Mouse (Mus musculus) testis, adult 2 months (tissue): Measurements from ENCODE around the gene Mybph. TPM values are rescaled to one million over a fixed set of nuclear protein-coding genes. Genes with fewer than 3 reads are reported as not detected.
A peak's percentile ranks its signal among the peaks of the same experiment; 100 is the strongest.

Experiments
- H3K27ac ChIP-seq: fragments of 200-500 bp; 2 replicates; pipeline ENCODE4 v1.5.1; 2012; ENCODE audit warnings: low read depth, low read length; ENCODE audit not compliant: control insufficient read depth, insufficient read depth
- H3K27me3 ChIP-seq: fragments of 200-500 bp; 2 replicates; pipeline ENCODE4 v1.6.1; 2012; ENCODE audit warnings: mild to moderate bottlenecking, low read length, moderate library complexity; ENCODE audit not compliant: control insufficient read depth, insufficient read depth
- H3K36me3 ChIP-seq: fragments of 200-500 bp; 2 replicates; pipeline ENCODE4 v1.6.1; 2012; ENCODE audit warnings: mild to moderate bottlenecking, low read length; ENCODE audit not compliant: control insufficient read depth, insufficient read depth
- H3K4me1 ChIP-seq: fragments of 200-500 bp; 2 replicates; pipeline ENCODE4 v1.6.1; 2012; ENCODE audit warnings: low read length; ENCODE audit not compliant: control insufficient read depth, insufficient read depth
- H3K4me3 ChIP-seq: fragments of 200-500 bp; 2 replicates; pipeline ENCODE4 v1.5.1; 2012; ENCODE audit warnings: low read depth, mild to moderate bottlenecking, low read length, moderate library complexity, mixed read lengths; ENCODE audit not compliant: control insufficient read depth
- CTCF ChIP-seq: fragments of 200-500 bp; IDR thresholded peaks from 2 replicates; pipeline ENCODE4 v1.5.1; 2012; ENCODE audit warnings: low read depth, mild to moderate bottlenecking, inconsistent platforms, low read length, moderate library complexity; ENCODE audit not compliant: control insufficient read depth, insufficient read depth, insufficient replicate concordance
- POLR2A ChIP-seq: fragments of 200-500 bp; IDR thresholded peaks from 2 replicates; pipeline ENCODE4 v1.6.1; 2012; ENCODE audit warnings: low read depth, mild to moderate bottlenecking, inconsistent platforms, low read length, moderate library complexity; ENCODE audit not compliant: control insufficient read depth
- polyA plus RNA-seq: library from polyadenylated mRNA; depleted of rRNA; stranded (reverse); fragments of >200 nt; gene quantifications from 2 replicates; pipeline ENCODE4 v1.2.3, GENCODE M21; 2012

The Mybph gene
- polyA plus RNA-seq, 1 experiment, result 0.20 TPM

DNA sequence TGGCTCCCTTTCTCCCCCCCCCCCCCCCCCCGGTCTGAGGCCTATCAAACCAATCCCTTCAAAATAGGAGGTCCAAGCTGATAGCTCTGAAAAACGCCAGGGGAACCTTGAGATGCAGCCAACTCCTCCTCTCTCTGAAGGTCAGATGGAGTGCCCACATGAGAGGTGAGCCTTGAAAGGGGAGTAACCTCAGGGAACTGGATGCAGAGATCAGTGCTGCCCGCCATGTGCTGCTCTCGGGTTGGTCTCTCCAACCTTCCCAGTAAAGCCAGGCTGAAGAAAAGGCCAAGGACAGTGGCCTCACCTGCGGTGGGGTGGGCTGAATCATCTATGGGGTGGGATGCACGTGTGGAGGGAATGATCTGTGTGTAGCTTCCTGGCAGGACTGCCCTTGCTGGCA lies 19.1 kb downstream of the Mybph start:
- no peak for TF ChIP-seq CTCF
- TF ChIP-seq POLR2A, result no peak
- Histone ChIP-seq H3K36me3 (no peaks in the 10 kb centered on the region), H3K4me3 (no peak overlapping the region), H3K27me3 (no peaks in the 10 kb centered on the region), H3K4me1 (peaks cover 13% of the 10 kb centered on the region), H3K27ac (no peak overlapping the region)

DNA sequence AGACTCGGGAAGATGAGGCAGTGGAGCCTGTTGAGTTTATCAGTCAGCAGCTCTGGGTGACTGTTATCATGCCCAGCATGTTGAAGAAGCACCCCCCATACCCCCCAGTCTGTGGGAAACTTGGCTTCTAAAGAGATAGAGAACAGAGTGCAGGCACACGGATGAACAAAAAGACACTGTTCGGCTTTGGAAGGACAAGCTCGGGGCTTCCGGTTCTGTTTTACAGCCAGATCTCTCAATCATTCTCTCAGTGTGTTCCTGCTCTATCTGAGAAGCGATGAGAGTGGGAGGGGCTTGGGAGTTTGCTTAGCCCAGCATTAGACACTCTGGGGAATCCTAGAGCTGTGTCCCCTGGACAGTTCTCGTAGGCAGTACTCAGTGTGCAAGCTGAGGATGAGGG lies 20.2 kb downstream of the Mybph start:
- Histone ChIP-seq H3K27me3 (no peaks in the 10 kb centered on the region), H3K27ac (peak overlapping the region; percentile 45), H3K36me3 (no peaks in the 10 kb centered on the region), H3K4me3 (no peak overlapping the region), H3K4me1 (peaks cover 13% of the 10 kb centered on the region)
- no peak for TF ChIP-seq CTCF
- TF ChIP-seq POLR2A, result no peak; the same call in 1 of the 2 replicates

DNA sequence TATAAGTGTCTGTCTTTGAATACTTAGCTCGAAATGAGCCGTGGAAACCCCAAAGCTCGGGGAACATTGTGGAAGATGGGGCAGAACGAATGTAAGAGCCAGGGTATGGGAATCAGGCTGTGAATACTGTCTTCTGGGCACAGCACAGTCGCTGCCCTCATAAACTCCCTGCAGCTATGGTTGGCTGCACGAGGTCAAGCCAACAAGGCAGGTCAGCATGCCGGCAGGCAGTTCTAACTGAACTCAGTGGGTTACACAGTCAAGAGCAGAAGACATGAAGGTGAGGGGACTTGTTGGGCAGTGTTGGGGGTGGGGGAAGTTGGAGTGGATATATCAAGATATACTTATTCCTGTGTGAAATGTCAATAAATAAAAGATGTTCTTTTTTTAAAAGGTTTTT lies 21.8 kb downstream of the Mybph start:
- no peak overlapping the region for H3K4me3 ChIP-seq
- peaks cover 13% of the 10 kb centered on the region for H3K4me1 ChIP-seq
- no peaks in the 10 kb centered on the region for H3K36me3 ChIP-seq
- TF ChIP-seq CTCF (no peak), POLR2A (no peak)
- no peaks in the 10 kb centered on the region for H3K27me3 ChIP-seq
- peak overlapping the region; percentile 3; the same call in 1 of the 2 replicates for H3K27ac ChIP-seq

DNA sequence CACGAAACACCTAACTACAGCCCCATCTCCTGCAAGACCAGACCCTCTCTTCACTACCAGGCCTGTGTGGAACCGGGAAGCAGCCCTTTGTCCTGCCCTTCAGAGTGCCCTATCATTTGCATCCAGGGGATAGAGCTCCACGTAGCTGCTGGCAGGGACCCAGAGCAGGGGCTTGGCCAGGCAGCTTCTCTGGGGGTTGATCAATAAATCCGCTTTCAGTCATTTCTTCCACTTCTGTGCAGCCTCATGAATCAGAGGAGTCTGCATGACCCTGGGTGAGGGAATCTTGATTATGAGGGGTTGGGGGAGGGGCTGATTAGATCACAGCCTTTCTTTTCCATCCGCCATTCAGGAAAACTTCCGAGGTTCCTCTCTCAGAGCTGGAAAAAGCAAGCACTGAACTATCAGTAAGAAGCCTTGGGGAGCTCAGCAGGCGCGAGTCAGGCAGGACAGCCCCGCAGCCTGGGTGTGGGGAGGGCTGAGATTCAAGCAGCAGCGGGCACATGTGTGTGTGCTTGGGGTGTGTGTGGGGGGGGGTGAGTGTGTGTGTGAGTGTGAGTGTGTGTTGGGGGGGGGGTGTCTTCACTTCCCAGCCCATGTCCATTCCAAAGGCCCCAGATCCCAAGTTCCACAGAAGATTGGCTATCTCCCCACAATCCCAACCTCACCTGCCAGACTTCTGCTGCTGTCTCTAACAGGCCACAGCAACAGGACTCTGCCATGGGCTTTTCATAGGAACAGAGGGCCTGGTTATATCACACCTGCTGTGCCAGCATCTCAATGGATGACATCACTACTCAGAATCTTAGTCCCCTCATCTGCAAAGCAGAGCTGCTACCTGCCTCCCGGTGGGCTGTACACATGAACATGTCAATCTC lies 22.7 kb downstream of the Mybph start:
- Histone ChIP-seq H3K27me3 (no peaks in the 10 kb centered on the region), H3K36me3 (no peaks in the 10 kb centered on the region), H3K27ac (peak overlapping the region; percentile 58), H3K4me1 (peaks cover 13% of the 10 kb centered on the region), H3K4me3 (no peak overlapping the region)
- TF ChIP-seq POLR2A (no peak), CTCF (no peak)

DNA sequence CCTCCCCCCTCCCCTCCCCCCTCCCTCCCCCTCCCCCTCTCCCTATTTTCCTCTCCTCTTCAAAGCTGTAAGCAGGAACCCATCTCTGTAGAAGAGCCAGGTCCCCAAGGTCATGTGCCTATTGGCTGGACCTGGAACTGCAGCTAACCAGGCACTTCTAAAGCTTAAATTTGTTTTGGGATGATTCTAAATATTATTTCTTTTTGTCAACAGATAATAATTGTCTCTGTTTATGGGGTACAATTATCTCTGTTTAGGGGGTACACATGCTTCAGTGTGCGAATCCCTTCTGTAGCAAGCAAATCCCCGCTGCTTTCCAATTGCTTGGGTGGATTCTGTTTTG lies 23.4 kb downstream of the Mybph start:
- Histone ChIP-seq H3K27ac (0 out of 2 replicates have a peak overlapping the region, but pooled peaks have one; percentile 66), H3K27me3 (no peaks in the 10 kb centered on the region), H3K4me3 (no peak overlapping the region), H3K4me1 (peaks cover 13% of the 10 kb centered on the region), H3K36me3 (no peaks in the 10 kb centered on the region)
- no peak for TF ChIP-seq POLR2A
- no peak for TF ChIP-seq CTCF

DNA sequence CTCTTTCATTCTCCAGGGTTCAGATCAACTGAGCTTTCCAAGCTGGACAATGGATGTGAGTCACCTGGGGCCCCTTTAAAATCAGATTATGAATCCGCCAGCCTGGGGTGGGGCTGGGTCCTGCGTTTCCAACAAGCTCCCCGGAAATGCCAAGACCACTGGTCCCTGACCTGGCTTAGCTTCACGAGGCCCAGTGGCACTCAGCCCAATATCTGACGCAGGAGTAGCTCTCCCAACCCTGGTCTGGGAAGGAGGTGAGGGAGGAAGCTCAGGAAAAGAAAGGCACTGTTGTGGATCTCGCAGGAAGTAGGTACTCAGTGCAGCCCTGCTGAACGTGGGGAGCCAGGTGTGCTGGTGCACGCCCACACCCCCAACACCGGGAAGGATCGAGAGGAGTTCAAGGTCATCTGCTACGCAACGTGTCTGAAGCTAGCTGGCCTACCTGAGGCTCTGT lies 23.8 kb downstream of the Mybph start:
- no peak overlapping the region for H3K4me3 ChIP-seq
- peaks cover 11% of the 10 kb centered on the region for H3K4me1 ChIP-seq
- no peaks in the 10 kb centered on the region for H3K36me3 ChIP-seq
- TF ChIP-seq CTCF (no peak), POLR2A (no peak)
- no peaks in the 10 kb centered on the region for H3K27me3 ChIP-seq
- peak overlapping the region; percentile 66 for H3K27ac ChIP-seq

DNA sequence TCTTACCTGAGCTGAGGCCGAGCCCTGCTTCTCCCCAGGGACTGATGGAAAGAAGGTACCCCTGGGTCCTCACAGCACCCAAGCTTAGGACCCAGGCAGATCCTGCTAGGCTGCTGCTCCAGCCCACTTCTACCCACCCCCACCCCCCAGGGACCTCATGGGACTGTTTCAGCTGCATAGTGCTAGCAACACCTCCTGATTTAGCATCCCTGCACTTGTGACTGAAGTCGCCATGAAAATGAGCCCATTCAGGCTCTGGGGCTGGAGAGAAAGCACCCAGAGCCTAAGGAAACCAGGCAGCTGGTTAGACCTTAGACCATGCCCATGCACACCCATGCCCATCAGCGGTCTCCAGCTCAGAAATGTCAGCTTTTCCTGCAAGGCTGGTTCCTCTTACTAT lies 24.7 kb downstream of the Mybph start:
- Histone ChIP-seq H3K4me1 (peaks cover 6% of the 10 kb centered on the region), H3K36me3 (no peaks in the 10 kb centered on the region), H3K4me3 (no peak overlapping the region), H3K27me3 (no peaks in the 10 kb centered on the region), H3K27ac (no peak overlapping the region)
- TF ChIP-seq POLR2A, result no peak
- no peak for TF ChIP-seq CTCF
